Mouse (Mus musculus) neural tube, embryonic 11.5 days (tissue): ENCODE measurements around the gene Clec2l. TPM values are rescaled to one million over a fixed set of nuclear protein-coding genes. Genes with fewer than 3 reads are reported as not detected.

Source experiments
- ATAC-seq: fragments of 200-750 bp; cut with Nextera tagmentation; 2 replicates; pipeline ENCODE4 v1.8.0; 2017; ENCODE audit warnings: moderate number of reproducible peaks, mild to moderate bottlenecking, moderate TSS enrichment, moderate library complexity; ENCODE audit not compliant: insufficient read depth, low FRiP score, low TSS enrichment
- DNase-seq: peaks from one replicate; pipeline ENCODE4 v3.0.0-alpha.2; 2015; ENCODE audit warnings: low spot score
- H3K27ac ChIP-seq: fragments of 300-500 bp; sonication (generic); 2 replicates; pipeline ENCODE4 v1.5.1; 2014; ENCODE audit warnings: low read depth, mild to moderate bottlenecking, low read length
- H3K27me3 ChIP-seq: fragments of 300-500 bp; sonication (generic); 2 replicates; pipeline ENCODE4 v1.6.1; 2014; ENCODE audit warnings: mild to moderate bottlenecking, low read length, mixed read lengths; ENCODE audit not compliant: control insufficient read depth, insufficient read depth
- H3K36me3 ChIP-seq: fragments of 300-500 bp; sonication (generic); 2 replicates; pipeline ENCODE4 v1.6.1; 2014; ENCODE audit warnings: mild to moderate bottlenecking, low read length, moderate library complexity, mixed read lengths; ENCODE audit not compliant: control insufficient read depth, insufficient read depth
- H3K4me1 ChIP-seq: fragments of 300-500 bp; sonication (generic); 2 replicates; pipeline ENCODE4 v1.6.1; 2014; ENCODE audit warnings: low read length, mixed read lengths; ENCODE audit not compliant: control insufficient read depth, insufficient read depth
- H3K4me2 ChIP-seq: fragments of 300-500 bp; sonication (generic); 2 replicates; pipeline ENCODE4 v1.6.1; 2014; ENCODE audit warnings: low read depth, mild to moderate bottlenecking, moderate library complexity
- H3K4me3 ChIP-seq: fragments of 300-500 bp; sonication (generic); 2 replicates; pipeline ENCODE4 v1.5.1; 2014; ENCODE audit warnings: low read depth, low read length
- H3K9ac ChIP-seq: fragments of 300-500 bp; sonication (generic); 2 replicates; pipeline ENCODE4 v1.6.1; 2014; ENCODE audit warnings: mild to moderate bottlenecking, low read length
- H3K9me3 ChIP-seq: fragments of 300-500 bp; sonication (generic); 2 replicates; pipeline ENCODE4 v1.6.1; 2016; ENCODE audit warnings: low read length; ENCODE audit not compliant: control insufficient read depth
- WGBS: fragments of 180-500 bp; shearing (Covaris S2); extraction: QIAGEN DNeasy Blood & Tissue Kit; methylation state at CpG from one replicate; pipeline ENCODE4 v1.1.7; 2014; 5-methylcytosine and 5-hydroxymethylcytosine counted together
- polyA plus RNA-seq: library from polyadenylated mRNA; unstranded; fragments of >200 nt; fragmentation: Nextera tagmentation; extraction: Ambion mirVana; gene quantifications from 2 replicates; pipeline ENCODE4 v1.2.1, GENCODE M21; 2014

The Clec2l gene
- polyA plus RNA-seq, 1 experiment from 2014 or later: 6.5 TPM

- Histone ChIP-seq H3K27ac (no peak overlapping the region), H3K9ac (no peak overlapping the region), H3K4me2 (no peak overlapping the region), H3K36me3 (peaks cover 29% of the 10 kb centered on the region), H3K4me1 (no peaks in the 10 kb centered on the region), H3K27me3 (no peaks in the 10 kb centered on the region), H3K4me3 (no peak overlapping the region), H3K9me3 (no peaks in the 10 kb centered on the region)
- DNase-seq (no peak), ATAC-seq (no peak)
- 93% methylated on average over 7 of the region's 7 CpGs for WGBS
These were observed 55.8 kb downstream of the Clec2l start for GRCm38 (mm10) chr6:38718625-38719024.

GRCm38 (mm10) chr6:38719229-38719628 is 56.4 kb downstream of the Clec2l start:
- no peaks in the 10 kb centered on the region for H3K9me3 ChIP-seq
- no peak for ATAC-seq
- no peaks in the 10 kb centered on the region for H3K27me3 ChIP-seq
- H3K4me1 ChIP-seq: no peaks in the 10 kb centered on the region
- no peak overlapping the region for H3K9ac ChIP-seq
- 60% methylated on average over 6 of the region's 6 CpGs for WGBS
- no peak overlapping the region for H3K4me2 ChIP-seq
- no peak overlapping the region for H3K27ac ChIP-seq
- no peak overlapping the region for H3K4me3 ChIP-seq
- peaks cover 28% of the 10 kb centered on the region for H3K36me3 ChIP-seq
- no peak for DNase-seq

DNA sequence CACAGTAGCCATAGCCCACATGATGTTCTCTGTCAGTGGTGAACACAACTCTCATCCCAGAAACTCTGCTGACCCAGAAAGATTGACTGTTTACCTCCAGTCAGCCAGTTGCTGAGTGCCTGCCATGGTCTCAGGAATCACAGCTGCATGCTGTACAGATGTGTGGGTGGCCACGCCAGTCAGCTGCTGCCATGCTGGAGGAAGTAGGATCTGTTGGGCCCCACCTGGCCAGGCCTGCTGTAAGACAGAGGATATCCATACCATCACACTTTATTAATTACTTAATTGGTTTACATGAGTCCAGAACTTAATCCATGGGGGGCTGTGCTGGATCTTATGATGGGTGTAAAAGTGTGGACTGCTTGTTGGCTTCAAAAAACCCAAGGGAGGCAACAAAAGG is 58.5 kb downstream of the Clec2l start:
- ATAC-seq (no peak), DNase-seq (no peak)
- Histone ChIP-seq H3K27ac (no peak overlapping the region), H3K4me1 (no peaks in the 10 kb centered on the region), H3K27me3 (no peaks in the 10 kb centered on the region), H3K9me3 (no peaks in the 10 kb centered on the region), H3K4me3 (no peak overlapping the region), H3K4me2 (no peak overlapping the region), H3K36me3 (peaks cover 15% of the 10 kb centered on the region), H3K9ac (no peak overlapping the region)
- WGBS: 83% methylated on average over 1 of the region's 1 CpGs

DNA sequence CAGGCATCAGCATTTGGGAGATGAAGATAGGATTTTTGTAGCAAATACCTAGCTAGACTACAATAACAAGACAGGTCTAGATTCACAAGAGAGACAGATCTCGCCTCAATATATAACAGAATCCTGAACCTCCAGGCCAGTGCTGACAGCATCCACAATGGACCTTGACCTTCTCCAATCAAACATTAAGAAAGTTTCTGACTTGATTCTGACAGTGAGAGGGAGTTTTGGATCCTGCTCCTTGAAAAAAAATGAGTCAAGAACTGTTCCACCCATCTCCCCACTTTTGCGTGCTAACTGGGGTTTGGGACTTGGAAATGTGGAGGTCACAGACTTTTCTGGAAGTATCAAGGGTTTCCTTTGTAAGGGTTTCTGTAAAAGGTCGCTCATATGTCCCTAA is 62.6 kb downstream of the Clec2l start:
- ATAC-seq (no peak), DNase-seq (no peak)
- no peaks in the 10 kb centered on the region for H3K9me3 ChIP-seq
- H3K27ac ChIP-seq: no peak overlapping the region
- H3K36me3 ChIP-seq: peaks cover 4% of the 10 kb centered on the region; the same call in 1 of the 2 replicates
- 92% methylated on average over 3 of the region's 3 CpGs for WGBS
- no peak overlapping the region for H3K9ac ChIP-seq
- H3K4me3 ChIP-seq: no peak overlapping the region
- no peaks in the 10 kb centered on the region for H3K27me3 ChIP-seq
- H3K4me2 ChIP-seq: no peak overlapping the region
- H3K4me1 ChIP-seq: 0 out of 2 replicates have a peak, but pooled peaks cover under 1% of the 10 kb centered on the region

Other genes starting within 250 kb of the Clec2l start
- 20.0 TPM in 2 replicates for gene Ubn2, start 229.1 kb upstream of the Clec2l start, polyA plus RNA-seq
- 106 and 122 TPM in 2 replicates for gene Fmc1, start 129.6 kb upstream of the Clec2l start, polyA plus RNA-seq
- gene Luc7l2, start 111.7 kb upstream of the Clec2l start, polyA plus RNA-seq: 32.7 and 35.6 TPM in 2 replicates
- 0.07 TPM in 1 of 2 replicates, not detected in the other for gene Klrg2, start 25.8 kb upstream of the Clec2l start, polyA plus RNA-seq
- gene Tbxas1, start 212.3 kb downstream of the Clec2l start, polyA plus RNA-seq: 1.5 and 2.8 TPM in 2 replicates
- 26.7 and 30.6 TPM in 2 replicates for gene Hipk2, start 213.1 kb downstream of the Clec2l start, polyA plus RNA-seq